Mouse (Mus musculus) liver, embryonic 14 days (tissue): ENCODE measurements around the gene Zbtb25. TPM values are rescaled to one million over a fixed set of nuclear protein-coding genes. Genes with fewer than 3 reads are reported as not detected.

Experiments
- polyA plus RNA-seq: library from polyadenylated mRNA; depleted of rRNA; stranded (reverse); fragments of >200 nt; gene quantifications from 2 replicates; pipeline ENCODE4 v1.2.3, GENCODE M21; 2012; rRNA removed

The Zbtb25 gene
- polyA plus RNA-seq, result 4.9 and 5.5 TPM in 2 replicates

GRCm38 (mm10) chr12:76369206-76369977 is at the start of gene Zbtb25:
Gene Zbtb25, minus strand, starts transcription at chr12:76369602.

GRCm38 (mm10) chr12:76417433-76417854 is 48.0 kb upstream of the Zbtb25 start, which contains the start of gene Ppp1r36:
Gene Ppp1r36, plus strand, starts transcription at chr12:76417538.

GRCm38 (mm10) chr12:76403886-76404537 is 34.6 kb upstream of the Zbtb25 start, which contains the start of gene Hspa2:
Gene Hspa2, plus strand, starts transcription at chr12:76404176.

DNA sequence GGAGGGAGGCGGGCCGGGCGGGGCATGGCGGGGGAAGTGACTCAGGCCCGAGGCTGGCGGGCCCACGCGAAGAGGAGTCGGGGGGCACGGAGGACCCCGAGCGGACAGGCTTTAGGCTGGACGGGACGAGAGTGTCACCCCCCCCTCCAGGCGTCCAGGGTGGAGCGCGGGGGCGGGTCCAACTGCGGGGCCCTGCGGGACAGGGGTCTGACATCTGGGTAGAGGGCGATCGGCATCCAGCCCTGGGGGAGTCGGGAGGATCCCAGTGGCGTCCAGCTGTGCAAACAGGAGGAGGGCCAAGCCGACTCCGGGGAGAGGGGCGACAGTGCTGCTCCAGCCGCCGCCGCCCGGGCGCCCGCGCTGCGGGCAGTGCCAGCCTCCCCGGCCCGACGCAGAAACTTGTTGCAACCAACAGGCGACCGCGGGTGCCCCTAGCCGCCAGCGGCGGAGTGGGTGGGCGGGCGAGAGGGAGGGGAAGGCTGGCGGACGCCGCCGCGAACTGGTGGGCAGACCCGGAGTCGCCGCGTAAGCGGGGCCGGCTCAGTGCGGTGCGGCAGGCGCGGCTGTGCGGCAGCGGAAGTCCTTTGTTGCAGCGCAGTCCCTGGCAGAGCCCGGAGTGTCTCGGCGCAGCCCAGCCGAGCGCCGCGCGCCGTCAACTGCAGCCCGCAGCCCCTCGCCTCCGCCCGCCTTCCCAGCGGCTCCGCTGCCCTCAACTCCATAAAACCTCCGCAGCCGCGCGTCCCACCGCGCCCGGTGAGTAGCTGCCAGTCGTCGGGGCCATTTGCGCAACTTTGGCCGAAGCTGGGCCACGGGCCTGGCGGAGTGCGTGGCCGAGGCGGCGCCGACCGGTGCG is 802 bp upstream of the Zbtb25 start, which contains the start of gene Zbtb1:
TSS of gene Zbtb1 (plus strand) at position 289 of the 853 bp plus-strand sequence.

GRCm38 (mm10) chr12:76324679-76325431 is 44.5 kb downstream of the Zbtb25 start, which contains the start of gene Akap5:
Gene Akap5, plus strand, starts transcription at chr12:76324891.

Other genes with a start within 250 kb of the Zbtb25 start
- 0.02 TPM in 2 replicates for gene Esr2, start 192.3 kb downstream of the Zbtb25 start, polyA plus RNA-seq
- 0.05 and 0.06 TPM in 2 replicates for gene Tex21, start 122.9 kb downstream of the Zbtb25 start, polyA plus RNA-seq
- 57.8 and 62.8 TPM in 2 replicates for gene Mthfd1, start 114.3 kb downstream of the Zbtb25 start, polyA plus RNA-seq
- gene Akap5, start 44.7 kb downstream of the Zbtb25 start, polyA plus RNA-seq, result 0.38 and 0.44 TPM in 2 replicates
- 2.8 and 3.0 TPM in 2 replicates for gene Zbtb1, start 664 bp upstream of the Zbtb25 start, polyA plus RNA-seq
- 1.2 and 1.3 TPM in 2 replicates for gene Hspa2, start 34.6 kb upstream of the Zbtb25 start, polyA plus RNA-seq
- gene Ppp1r36, start 47.9 kb upstream of the Zbtb25 start, polyA plus RNA-seq, result 0.02 and 0.05 TPM in 2 replicates
- 4.5 and 5.3 TPM in 2 replicates for gene Plekhg3, start 161.3 kb upstream of the Zbtb25 start, polyA plus RNA-seq